Mouse (Mus musculus) T-cell, adult 2 months (primary cell): ENCODE results near the gene Apol9a.

ENCODE experiments used
- DNase-seq: peaks from one replicate; pipeline ENCODE4 v3.0.0; 2022; ENCODE audit warnings: low spot score

Gene Apol9a

GRCm38 (mm10) chr15:77376920-77377319 lies 34.0 kb downstream of the Apol9a start:
- DNase-seq: no peak

- DNase-seq: no peak
These were observed 40.3 kb downstream of the Apol9a start for GRCm38 (mm10) chr15:77370588-77370987.

DNA sequence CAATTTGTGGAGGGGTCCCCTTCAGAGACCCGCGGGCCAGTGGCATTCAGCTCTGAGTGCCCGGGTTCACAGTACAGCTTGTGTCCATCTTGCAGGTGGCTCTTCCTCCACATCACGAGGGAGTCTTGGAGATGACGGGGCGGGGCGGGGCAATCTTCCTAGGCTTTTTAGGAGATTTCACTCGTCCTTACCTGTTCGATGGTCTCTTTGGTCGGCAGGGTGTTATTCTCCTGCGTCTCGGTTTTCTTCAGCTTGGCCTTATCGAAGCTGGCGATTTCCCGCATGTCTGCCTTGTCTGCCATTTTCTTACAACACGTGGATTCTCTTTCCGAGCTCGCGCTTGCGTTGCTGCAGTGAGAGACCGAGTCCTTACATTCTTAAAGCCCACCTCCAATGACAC lies 41.0 kb downstream of the Apol9a start:
- DNase-seq: no peak

GRCm38 (mm10) chr15:77368818-77369320 lies 42.1 kb downstream of the Apol9a start:
- no peak for DNase-seq

GRCm38 (mm10) chr15:77368148-77368547 lies 42.8 kb downstream of the Apol9a start:
- DNase-seq: peak; percentile 90

- DNase-seq: no peak
These were observed 43.4 kb downstream of the Apol9a start for GRCm38 (mm10) chr15:77367504-77367903.

DNA sequence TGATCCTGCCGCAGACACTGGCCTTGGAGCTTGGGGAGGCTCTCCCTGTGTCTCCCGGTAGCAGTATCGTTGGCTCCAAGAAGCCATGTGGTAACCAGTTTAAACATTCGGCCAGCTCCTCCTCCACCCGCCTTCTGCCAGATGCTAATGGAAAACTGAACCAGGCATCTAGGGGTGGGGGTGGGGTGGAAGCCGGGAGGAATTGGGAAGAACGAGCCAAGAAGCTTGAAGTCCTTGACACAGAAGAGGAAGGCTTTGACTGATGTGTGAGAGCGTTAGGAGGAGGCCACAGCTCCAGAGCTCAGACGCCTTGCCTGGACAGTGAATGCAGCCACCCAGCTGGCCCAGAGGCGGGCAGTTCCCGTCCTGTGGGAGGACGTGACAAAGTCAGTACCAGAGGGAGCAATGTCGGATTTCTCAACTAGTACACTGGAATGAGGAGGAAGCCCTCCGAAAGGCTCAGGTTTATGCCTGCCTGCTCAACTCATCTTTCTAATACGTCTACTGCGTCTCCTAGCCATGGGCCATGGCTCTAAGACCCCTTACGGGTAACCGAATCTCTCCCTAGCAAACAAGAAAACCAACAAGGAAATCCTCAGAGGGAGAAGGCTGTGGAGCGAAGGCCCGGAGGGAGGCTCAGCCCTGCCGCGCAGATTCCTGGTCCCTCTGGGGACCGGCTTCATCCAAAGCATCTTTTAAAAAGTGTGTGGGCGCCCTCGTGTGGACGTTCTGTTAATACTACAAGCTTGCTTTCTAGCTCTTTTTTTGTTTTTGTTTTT lies 44.0 kb downstream of the Apol9a start:
- DNase-seq: peak; percentile 45

DNA sequence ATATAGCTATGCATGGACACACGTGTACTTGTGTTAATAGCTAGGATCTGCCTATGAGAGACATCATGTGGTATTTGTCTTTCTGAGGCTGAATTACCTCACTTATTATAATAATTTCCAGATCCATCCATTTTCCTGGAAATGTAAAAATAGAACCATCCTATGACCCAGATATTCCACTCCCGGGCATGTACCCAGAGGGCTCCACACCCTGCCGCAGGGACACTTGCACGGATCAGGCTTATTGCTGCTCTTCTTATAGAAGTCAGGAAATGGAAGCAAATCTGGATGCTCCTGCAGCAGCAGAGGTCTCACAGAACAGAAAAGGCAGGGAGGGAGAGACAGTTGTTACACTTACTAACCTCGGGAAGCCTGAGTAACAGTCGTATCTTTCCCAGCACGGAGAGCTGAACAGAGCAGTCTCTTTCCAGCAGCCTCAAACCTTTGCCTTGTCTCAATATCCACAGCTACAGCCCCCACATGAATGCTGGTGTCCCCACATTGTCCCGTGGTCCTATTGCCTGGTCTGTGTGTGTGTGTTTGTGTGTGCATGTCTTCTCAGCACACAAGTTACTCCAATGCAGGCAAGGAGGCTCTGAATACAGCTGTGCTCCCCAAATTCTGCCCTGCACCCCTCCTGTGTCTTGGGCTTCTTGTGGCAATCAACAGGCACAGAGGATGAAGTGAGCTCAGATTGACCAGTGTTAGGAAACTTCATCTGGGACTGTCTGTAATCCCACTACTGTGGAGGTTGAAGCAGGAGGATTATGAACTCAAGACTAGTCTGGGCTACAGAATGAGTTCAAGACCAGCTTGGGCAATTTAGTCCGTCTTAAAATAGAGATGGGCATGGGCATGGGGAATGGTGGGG lies 45.0 kb downstream of the Apol9a start:
- no peak for DNase-seq

DNA sequence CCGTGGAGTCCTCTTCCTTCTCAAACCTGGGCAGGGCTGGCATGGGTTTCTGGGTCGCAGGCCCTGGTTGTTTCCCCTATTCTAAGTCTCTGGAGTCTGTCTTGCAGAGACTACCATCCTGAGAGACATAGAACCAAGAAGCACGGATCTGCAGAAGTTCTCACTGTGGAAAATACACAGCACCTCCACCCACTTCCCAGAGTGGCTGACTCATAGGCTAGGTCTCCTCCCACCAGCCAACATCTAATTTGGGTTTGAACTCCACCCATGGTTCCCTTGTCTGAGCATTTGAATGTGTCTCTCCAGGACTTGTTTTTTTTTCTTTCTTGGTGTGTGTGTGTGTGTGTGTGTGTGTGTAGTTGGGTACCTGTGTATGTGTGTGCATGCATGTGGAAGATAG lies 46.9 kb downstream of the Apol9a start:
- DNase-seq: no peak

- DNase-seq: no peak
These were observed 47.4 kb downstream of the Apol9a start for GRCm38 (mm10) chr15:77363578-77363977.

DNA sequence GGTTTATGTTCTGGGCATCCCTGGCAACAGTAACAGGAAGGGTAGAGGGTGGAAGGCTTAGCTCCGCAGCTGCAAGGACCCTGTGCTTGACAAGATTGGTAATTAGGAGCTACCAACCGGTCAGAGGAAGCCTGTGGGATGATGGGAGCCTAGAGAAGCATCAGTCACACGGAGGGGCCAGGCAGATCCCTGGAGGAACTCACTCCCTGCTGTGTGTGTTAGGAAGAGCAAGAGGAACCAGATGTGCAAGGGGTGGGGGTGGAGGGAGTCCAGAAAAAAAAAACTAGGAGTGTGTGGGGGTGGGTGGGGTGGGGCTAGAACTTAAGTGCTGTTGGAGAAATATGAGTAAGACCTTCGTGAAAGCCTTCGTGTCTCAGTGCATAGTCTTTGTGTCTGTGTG lies 48.0 kb downstream of the Apol9a start:
- DNase-seq: no peak

- no peak for DNase-seq
These were observed 51.0 kb downstream of the Apol9a start for GRCm38 (mm10) chr15:77359905-77360304.

DNA sequence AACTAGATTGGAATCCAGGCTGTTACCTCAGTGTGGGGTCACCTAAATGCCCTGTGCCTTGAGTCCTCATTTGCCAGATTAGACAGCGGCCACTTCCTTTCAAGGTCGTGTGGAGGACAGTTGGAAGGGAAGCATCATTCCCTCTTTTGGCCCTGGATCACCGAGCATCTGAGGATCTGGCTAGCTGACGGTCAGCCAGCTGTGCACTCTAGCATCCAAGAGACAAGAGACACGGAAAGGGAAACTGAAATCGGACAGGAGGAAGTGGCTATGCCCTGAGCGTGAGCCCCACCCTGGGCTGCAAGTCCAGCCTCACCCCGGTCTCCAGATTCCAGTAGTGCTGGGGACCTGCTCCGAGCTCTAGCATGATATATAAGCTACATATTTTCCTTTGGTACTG lies 51.4 kb downstream of the Apol9a start:
- no peak for DNase-seq

DNA sequence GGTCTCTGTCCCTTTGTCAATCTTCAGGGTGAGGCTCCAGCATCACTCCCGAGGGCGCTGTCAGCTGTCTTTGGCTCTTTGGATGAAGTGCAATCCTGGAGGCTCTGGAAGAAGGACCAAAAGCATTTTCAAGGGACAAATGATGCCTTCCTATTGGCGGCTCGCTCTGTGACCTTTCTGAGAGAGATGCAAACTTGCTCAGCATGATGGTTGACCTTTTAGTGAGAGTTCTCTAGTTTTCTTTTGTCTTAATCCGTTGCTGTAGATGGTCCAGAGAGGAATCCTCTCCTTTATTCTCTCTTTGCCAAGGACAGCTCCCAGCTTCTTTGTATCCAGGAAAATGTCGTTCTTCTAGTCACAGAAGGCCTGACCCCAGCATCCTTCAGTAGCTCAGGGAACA lies 51.9 kb downstream of the Apol9a start:
- no peak for DNase-seq

DNA sequence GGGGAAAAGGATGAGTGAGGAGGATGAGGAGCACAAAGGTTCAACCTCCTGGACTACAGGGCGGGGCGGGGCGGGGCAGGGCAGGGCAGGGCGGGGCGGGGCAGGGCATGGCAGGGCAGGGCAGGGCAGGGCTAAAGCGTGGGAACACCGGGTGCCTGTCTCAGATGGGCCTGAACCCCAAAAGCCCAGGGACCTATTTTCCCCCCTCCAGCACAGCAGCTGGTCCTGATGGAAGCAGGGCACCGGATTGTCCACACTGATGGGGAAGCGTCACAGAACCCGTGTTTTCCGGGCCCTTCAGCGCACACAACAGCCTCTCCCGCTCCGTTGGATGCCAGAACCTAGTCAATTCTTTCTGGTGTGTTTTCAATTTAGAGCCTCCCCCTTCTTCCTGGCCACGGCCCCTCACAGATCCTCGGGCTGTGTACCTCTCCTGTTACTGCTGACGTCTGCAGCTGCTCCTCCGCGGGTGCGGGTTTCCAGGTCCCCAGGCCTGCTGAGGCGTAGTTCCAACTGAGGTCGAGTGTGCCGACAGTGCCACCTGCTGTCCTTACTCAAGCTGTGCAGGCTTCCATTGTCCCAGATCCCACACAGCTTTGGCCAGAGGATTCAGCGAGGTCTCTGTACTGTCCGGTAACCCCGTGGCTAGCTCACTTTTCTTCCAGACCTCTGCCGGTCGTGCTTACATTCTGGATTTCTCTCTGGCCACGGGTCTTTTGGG lies 52.5 kb downstream of the Apol9a start:
- peak; percentile 67 for DNase-seq

DNA sequence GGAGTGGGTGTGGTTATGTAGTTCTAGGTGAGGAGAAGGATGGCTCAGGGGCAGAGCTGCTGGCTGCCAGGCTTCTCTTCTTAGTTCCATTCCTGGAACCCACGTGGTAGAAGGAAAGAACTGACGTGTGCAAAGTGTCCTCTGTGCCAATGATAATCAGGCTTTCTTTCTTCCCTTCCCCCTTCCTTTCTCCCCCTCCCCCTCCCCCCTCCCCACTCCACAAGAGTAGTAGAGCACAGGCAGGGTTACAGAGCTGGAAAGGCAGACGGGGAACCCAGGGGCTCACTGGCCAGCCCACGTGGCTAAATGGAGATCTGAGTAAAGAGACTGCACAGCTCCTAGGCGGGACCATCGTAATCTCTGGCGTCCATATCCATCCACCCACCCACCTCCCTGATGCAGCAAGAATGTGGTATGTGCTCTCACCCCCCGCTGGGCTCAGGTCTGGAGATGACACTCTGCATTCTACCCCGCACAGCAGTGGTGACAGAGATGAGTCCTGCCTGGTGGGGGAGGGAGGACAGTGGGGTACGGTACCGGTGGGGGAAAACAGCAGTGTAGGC lies 54.6 kb downstream of the Apol9a start:
- DNase-seq: no peak

DNA sequence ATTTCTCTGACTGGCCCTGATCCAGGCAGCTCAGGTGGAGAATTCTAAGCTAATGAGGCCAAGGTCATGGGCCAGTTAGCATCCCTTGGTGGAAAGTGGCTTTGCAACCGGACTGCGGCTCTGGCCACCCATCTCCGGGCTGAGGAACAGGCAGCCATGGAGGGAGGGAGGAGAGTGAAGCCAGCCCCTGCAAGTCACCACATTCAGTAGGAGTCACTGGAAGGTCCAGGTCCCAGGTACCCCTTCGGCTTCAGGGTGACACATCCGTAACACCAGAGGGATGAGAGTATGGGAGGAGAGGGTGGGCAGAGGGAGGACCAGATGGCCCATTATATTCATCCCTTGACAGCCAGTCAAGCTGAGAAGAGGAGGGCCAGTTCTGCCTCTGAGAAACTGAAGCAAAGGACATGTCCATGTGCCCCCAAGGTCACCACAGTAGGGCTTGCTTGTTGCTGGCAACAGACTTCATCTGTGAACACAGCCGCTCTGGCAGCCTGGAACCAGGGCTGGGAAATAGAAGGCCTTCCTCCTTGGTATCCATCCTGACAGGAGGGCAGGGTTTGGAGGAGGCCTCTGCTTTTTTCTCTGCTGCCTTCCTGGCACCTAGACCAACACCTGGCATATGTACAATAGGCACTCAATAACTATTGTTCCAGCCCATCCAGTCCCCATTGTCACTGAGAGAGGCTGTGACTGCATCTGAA lies 55.9 kb downstream of the Apol9a start:
- DNase-seq: no peak

DNA sequence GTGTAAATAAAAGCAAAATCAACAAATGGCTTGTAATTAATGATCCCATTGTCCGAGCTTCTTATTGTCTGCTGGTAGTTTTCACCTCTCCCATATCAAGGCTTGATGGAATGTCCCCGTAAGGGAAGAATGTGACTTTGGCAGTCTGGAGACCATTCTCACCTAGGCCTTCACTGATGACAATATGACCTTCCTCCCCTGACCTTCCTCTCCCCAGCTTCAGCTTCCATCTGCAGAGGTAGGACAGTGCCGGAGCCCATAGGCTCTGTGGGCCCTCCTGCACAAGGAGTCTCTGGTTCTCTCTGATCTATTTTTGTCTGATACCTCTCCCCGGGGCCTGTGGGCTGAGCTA lies 56.5 kb downstream of the Apol9a start:
- DNase-seq: no peak
